Mouse (Mus musculus): Measurements from ENCODE around the gene Ino80e.

Gene Ino80e

GRCm38 (mm10) chr7:126853454-126853853 is 8.7 kb downstream of the Ino80e start:
- no peak for DNase-seq

GRCm38 (mm10) chr7:126851192-126851591 is 11.0 kb downstream of the Ino80e start:
- DNase-seq, result no peak

- DNase-seq, result no peak
These were observed 12.0 kb downstream of the Ino80e start for GRCm38 (mm10) chr7:126850161-126850560.

GRCm38 (mm10) chr7:126848794-126849193 is 13.4 kb downstream of the Ino80e start:
- DNase-seq, result no peak

GRCm38 (mm10) chr7:126847421-126848398 is 14.5 kb downstream of the Ino80e start:
- peak; percentile 81 for DNase-seq

- DNase-seq, result no peak
These were observed 15.1 kb downstream of the Ino80e start, which contains the start of gene Doc2a for GRCm38 (mm10) chr7:126847116-126847420. Doc2a (plus strand) TSS chr7:126847416.

- DNase-seq, result no peak
These were observed 16.7 kb downstream of the Ino80e start for GRCm38 (mm10) chr7:126845516-126845915.

GRCm38 (mm10) chr7:126843276-126843675 is 18.9 kb downstream of the Ino80e start:
- no peak for DNase-seq

GRCm38 (mm10) chr7:126833294-126833693 is 28.9 kb downstream of the Ino80e start:
- DNase-seq, result no peak

GRCm38 (mm10) chr7:126832036-126832598 is 30.1 kb downstream of the Ino80e start:
- peak; percentile 87 for DNase-seq

GRCm38 (mm10) chr7:126831539-126831938 is 30.6 kb downstream of the Ino80e start, which contains the start of gene 4930451I11Rik:
4930451I11Rik (minus strand) TSS chr7:126831639.
- DNase-seq, result no peak

- no peak for DNase-seq
These were observed 36.2 kb downstream of the Ino80e start for GRCm38 (mm10) chr7:126825952-126826351.

GRCm38 (mm10) chr7:126825403-126825802 is 36.8 kb downstream of the Ino80e start:
- DNase-seq, result peak; percentile 54

GRCm38 (mm10) chr7:126823940-126824339 is 38.2 kb downstream of the Ino80e start:
- DNase-seq, result no peak

GRCm38 (mm10) chr7:126823202-126823711 is 38.9 kb downstream of the Ino80e start:
- DNase-seq, result peak; percentile 53

- DNase-seq, result no peak
These were observed 39.4 kb downstream of the Ino80e start for GRCm38 (mm10) chr7:126822741-126823140.

GRCm38 (mm10) chr7:126821835-126822511 is 40.2 kb downstream of the Ino80e start:
- peak; percentile 87 for DNase-seq

- no peak for DNase-seq
These were observed 43.4 kb downstream of the Ino80e start for GRCm38 (mm10) chr7:126818818-126819217.

GRCm38 (mm10) chr7:126817595-126817994 is 44.6 kb downstream of the Ino80e start:
- no peak for DNase-seq

- DNase-seq, result no peak
These were observed 45.7 kb downstream of the Ino80e start for GRCm38 (mm10) chr7:126816494-126816893.

- DNase-seq, result no peak
These were observed 46.4 kb downstream of the Ino80e start for GRCm38 (mm10) chr7:126815726-126816222.

- DNase-seq, result no peak
These were observed 52.3 kb downstream of the Ino80e start for GRCm38 (mm10) chr7:126809723-126810369.
